Mouse (Mus musculus): ENCODE data around the gene Iqub.

The Iqub gene

GRCm38 (mm10) chr6:24514552-24515284, at the start of gene Iqub:
TSS of gene Iqub (minus strand) at chr6:24515067.
- peak in 1 of 2 experiments; percentile 43 for DNase-seq (ENCODE audit: low spot score in 2 of 2)

- DNase-seq (ENCODE audit: low spot score in 2 of 2), result no peak
Measured at GRCm38 (mm10) chr6:24564081-24564480, 49.2 kb upstream of the Iqub start.

DNA sequence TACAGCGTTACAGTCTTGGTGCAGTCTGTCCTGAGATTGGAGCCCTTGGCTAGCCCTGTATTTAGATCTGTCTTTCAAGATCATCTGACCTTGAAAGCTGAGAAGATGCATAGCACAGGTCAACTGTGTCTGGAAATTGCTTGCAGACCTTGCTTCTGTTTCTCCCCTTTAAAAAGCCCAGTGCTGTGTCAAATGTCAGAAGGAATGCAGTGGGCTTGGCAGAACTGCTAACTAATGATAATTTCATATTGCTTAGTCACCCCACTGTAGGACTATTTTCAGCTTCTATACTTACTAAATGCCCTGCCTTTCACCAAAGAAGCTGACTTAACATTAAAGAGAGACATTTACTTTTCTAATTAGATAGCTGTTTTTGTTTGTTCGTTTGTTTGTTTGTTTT, 40.6 kb upstream of the Iqub start:
- no peak for DNase-seq (ENCODE audit: low spot score in 2 of 2)

GRCm38 (mm10) chr6:24554427-24555086, 39.7 kb upstream of the Iqub start:
- no peak for DNase-seq (ENCODE audit: low spot score in 2 of 2)

DNA sequence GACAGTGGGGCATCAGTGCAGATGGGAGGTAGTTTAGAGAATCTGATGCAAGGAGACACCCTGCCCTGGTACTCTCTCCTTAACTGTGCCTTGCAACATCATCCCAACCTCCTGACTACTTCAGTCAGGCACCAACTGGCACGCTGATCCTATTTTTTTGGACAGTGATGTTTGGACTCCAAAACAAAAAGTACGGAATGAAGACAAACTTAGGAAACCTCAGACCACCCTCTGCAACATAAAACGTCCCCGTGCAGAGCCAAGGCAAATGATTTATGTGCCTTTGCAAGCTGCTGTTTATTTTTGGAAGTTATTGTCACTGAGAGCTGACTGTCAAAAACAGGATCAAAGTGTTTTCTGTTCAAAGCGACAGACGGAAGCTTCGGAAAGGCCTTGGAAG, 37.2 kb upstream of the Iqub start:
- no peak for DNase-seq (ENCODE audit: low spot score in 2 of 2)

GRCm38 (mm10) chr6:24549801-24550200, 34.9 kb upstream of the Iqub start:
- no peak for DNase-seq (ENCODE audit: low spot score in 2 of 2)

GRCm38 (mm10) chr6:24546716-24547420, 32.0 kb upstream of the Iqub start:
- no peak for DNase-seq (ENCODE audit: low spot score in 2 of 2)

GRCm38 (mm10) chr6:24543119-24543591, 28.3 kb upstream of the Iqub start:
- no peak for DNase-seq (ENCODE audit: low spot score in 2 of 2)

DNA sequence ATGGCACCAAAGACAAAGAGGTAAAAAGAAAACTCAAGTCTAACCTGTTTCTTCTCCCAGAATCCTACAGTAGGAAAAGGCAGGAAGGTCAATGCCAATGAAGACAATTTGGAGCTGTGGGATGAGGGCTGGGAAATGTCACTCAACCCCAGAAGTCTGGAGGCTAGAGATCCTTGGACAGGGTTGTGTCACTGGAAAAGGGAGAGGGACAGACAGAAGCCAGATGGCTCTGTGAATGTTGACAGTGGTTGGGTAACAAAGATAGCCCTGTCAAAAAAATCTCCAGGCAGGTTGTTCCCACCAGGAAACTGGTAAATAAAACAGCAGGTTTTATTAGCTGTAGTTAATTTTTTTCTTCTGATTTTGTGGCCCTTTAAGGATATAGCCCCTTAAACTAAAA, 27.5 kb upstream of the Iqub start:
- no peak for DNase-seq (ENCODE audit: low spot score in 2 of 2)

- DNase-seq (ENCODE audit: low spot score in 2 of 2), result no peak
Measured at GRCm38 (mm10) chr6:24540106-24540505, 25.2 kb upstream of the Iqub start.

- DNase-seq (ENCODE audit: low spot score in 2 of 2), result no peak
Measured at GRCm38 (mm10) chr6:24538435-24538834, 23.6 kb upstream of the Iqub start.

- DNase-seq (ENCODE audit: low spot score in 2 of 2), result no peak
Measured at GRCm38 (mm10) chr6:24532804-24533203, 17.9 kb upstream of the Iqub start.

DNA sequence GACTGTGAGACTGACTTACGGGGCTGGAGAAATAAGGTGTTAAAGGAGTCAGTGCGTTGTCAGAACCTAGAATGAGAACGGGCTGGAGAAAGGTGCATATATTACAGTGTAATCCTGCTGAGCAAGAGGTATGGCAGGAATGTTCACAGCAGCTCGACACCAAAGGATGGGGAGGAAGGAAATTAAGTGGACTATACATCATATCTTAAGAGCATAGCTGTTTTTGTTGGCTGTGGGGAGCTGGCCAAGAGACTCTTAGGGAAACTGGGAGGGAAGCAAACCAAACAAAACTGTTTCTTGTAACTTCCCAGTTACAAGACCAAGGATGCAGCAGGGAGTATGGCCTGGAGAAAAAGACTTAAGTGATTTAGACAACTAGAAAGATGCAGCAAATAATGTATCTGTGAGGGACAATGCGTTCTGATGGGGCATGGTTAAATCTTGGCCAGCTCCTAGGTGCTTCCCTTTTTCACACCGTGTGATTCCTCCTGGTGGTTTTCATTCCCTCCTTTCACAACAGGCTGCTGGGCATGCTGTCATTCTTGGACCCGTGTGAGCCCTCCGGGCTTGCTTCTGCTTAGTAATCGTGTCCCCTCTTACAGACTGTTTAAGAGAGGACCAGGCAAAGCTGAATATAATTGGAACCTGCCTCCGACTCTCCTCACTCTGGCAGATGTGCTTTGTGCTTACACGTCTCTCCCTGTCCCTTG, 16.0 kb upstream of the Iqub start:
- DNase-seq (ENCODE audit: low spot score in 2 of 2), result no peak

- peak in 1 of 2 experiments; percentile 17 for DNase-seq (ENCODE audit: low spot score in 2 of 2)
Measured at GRCm38 (mm10) chr6:24530166-24530565, 15.3 kb upstream of the Iqub start.

GRCm38 (mm10) chr6:24528064-24528243, 13.1 kb upstream of the Iqub start, which contains the start of gene Asb15:
TSS of gene Asb15 (plus strand) at chr6:24528144.
- no peak for DNase-seq (ENCODE audit: low spot score in 2 of 2)

DNA sequence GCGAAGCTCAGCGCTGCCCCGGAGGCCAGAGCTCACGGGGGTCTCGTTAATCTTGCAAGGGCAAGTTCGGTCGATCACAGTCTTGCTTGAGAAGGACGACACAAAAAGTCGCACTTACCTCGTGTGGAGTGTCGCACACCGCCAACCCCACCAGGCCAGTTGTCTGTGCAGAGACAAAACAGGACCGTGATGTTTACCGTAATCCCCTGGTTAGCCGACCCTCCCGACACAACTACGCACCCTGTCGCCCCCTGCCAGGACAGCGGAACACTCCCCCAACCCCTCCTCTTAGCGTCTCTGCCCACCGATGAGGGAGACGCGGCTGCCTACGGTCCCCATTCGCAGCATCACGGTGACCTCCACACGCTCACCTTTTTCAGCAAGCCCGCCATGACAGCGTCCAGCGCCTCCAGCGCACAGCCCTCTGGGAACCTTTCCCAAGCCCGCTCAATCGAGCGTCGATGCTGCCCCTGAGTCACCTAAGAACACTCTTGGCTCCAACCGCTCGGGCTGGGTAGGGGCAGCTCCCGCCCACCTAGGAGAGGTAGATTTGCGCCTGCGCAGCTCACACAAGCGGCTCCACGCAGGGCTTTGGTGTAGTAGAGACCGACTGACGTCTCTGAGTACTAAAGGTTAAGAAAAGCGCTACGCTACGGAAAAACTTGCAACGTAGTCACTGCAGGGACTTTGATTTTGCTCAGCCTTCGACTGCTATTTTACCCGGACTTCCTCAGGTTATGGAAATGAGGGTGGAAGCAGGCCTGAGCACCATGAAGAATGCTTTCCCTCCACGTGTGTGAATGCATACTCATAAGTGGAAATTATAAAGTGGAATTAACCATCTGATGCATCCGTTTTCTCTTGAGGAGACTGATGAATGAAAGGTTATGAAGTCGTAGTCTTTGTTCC, 12.5 kb upstream of the Iqub start, which contains the start of gene Ndufa5:
Gene Ndufa5 (minus strand): TSS at position 859 of the 909 bp plus-strand sequence.
- DNase-seq (ENCODE audit: low spot score in 2 of 2), result peak; percentile 87 to 91

DNA sequence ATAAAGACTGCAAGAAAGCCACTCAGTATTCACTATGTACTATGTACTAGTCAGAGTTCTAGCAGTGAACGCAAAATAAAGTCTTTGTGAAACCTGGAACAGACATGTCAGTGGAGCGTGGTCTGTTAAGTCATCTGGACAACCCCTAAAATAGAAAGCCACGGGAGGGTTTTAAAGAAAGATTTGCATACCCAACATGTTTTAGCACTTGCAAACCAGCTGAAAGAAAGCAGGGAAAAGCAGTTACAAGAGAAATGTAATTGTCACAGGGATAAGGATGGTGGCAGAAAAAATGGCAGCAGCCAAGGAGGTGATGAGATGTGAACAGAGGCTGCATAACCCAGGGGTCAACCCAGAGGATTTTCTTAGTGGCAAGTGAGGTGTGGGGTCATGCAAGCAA, 10.8 kb upstream of the Iqub start:
- no peak for DNase-seq (ENCODE audit: low spot score in 2 of 2)

DNA sequence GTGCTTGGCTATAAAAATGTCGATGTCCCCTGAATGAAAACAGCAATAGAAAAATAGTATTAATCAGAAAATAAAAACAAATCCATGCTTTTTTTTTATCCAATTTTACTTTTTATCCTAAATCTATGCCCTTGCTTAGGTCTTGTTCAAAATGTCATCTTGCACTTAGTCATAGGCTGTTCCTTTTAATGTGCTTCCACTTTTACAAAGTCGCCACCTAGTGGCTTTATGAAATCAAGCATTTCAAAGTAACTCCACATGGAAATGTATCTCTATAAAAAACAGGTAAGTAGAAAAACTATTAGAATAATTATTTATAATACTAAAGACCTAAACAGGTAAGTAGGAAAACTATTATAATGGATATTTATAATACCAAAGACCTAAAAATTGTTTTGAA, 1.3 kb upstream of the Iqub start:
- DNase-seq (ENCODE audit: low spot score in 2 of 2), result no peak

DNA sequence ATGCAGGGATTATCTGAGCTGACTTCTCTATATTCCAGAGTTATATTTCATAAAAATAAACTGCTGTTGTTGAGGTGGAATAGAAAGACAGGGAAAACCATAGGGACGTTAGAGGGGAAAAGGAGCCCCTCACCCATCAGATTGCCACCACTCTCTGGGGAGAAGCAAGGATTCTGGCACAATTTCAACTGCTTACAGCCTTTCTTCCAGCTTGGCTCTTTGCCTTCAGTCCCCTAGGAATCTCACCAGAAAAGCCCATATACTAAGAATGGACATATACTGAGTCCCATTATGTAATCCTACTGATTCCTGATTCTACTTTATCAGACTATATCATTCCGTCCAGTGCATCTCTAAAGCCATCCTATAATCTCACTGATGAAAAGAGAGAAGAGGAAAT, 10.7 kb downstream of the Iqub start:
- no peak for DNase-seq (ENCODE audit: low spot score in 2 of 2)

GRCm38 (mm10) chr6:24490341-24490740, 24.5 kb downstream of the Iqub start:
- no peak for DNase-seq (ENCODE audit: low spot score in 2 of 2)

GRCm38 (mm10) chr6:24486530-24486929, 28.3 kb downstream of the Iqub start:
- no peak for DNase-seq (ENCODE audit: low spot score in 2 of 2)
